Mouse (Mus musculus): Measurements from ENCODE around the gene Large2.

- TF ChIP-seq POLR2A (IDR thresholded peaks at IDR 0.05; ENCODE audit: borderline replicate concordance, low read depth, low read length): no peak
- no peak for TF ChIP-seq CTCF (IDR thresholded peaks at IDR 0.05; ENCODE audit: low read depth, low read length)
These were observed 43.3 kb downstream of the Large2 start for GRCm38 (mm10) chr2:92331410-92331809.
